Mouse (Mus musculus): Measurements from ENCODE around the gene Mr1.

Mr1 gene

DNA sequence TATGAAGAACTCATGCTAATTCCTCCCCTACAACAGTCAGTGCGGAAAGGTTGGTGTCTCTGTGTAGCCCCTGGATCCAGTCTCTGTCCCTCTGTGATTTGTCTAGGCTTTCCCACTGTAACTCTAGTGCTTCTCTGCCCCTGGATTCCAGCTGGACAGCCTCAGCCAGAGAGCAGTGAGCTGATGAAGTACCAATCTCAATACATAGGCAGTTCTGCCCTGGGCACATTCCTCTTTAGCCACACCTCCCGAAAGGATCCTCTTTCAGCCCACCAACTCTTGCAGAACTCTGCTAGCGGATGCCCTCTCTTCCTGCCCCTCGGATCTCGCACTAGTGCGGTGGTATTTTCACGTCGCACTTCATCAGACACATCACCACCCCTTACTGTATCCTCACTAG, 11.7 kb downstream of the Mr1 start:
- in situ Hi-C loops (cut with MboI, MseI): loop anchor here (5.0 kb wide), 1 partner anchor 33 kb away; no protein-coding TSS in a partner anchor

DNA sequence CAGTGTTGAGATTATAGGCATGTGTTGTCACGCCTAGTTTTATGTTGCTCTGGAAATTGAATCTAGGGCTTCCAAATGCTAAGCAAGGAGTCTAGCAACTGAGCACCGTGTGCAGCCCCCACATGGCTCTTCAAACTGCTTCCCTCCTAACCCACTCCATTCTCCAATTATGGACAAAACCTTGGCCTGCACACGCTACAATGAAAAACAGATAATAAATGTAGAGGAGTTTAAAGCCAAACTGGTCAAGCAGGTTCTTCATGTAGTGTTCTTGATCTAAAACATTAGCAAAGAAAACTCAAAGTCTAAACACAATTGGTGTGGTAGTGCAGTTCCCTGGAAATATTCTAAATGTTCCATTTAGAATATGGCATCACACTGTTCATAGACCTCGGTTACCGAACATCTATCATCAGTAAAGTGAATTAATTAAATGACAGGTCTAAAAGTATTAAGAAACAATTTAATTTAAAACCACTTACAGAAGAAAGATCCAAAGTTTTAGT, 19.1 kb downstream of the Mr1 start:
- in situ Hi-C loops (cut with MboI, MseI): no loop called here

DNA sequence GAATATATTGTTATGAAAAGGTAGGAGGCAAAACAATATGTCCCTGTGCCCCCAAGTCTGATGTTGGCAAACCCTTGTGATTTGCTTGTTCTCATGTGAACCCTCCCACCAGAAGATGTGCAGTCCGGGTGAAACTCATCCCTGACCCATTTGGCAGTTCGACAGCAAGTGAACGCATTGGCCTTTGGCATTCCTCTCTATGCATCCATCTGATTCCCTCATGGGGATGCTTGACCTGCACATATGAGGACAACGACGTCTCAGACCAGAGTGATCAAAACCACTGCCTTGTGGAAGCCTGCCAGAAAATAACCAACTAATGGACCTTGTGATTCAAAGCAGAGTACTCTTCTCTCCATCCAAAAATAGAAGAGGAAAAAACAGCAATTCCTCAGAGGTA, 19.9 kb downstream of the Mr1 start:
- in situ Hi-C loops (cut with MboI, MseI): no loop called here

DNA sequence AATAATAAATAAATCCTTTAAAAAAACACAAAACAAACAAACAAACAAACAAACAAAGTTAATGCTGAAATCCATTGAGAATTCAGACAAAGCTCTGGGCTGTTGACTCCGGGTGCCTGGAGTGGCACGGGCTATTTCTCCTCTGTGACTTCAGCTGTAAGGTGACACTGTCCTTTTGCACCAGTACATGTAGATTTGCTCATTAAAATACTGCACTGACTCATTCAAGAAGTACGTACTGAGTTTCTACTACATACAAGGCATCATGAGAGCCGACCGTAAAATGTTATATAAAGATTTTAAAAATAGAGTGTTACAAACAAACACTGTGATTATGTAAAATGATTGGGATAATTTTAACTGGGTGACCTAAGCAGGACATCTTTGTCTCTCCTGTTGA, 22.2 kb downstream of the Mr1 start:
- in situ Hi-C loops (cut with MboI, MseI): no loop called here

DNA sequence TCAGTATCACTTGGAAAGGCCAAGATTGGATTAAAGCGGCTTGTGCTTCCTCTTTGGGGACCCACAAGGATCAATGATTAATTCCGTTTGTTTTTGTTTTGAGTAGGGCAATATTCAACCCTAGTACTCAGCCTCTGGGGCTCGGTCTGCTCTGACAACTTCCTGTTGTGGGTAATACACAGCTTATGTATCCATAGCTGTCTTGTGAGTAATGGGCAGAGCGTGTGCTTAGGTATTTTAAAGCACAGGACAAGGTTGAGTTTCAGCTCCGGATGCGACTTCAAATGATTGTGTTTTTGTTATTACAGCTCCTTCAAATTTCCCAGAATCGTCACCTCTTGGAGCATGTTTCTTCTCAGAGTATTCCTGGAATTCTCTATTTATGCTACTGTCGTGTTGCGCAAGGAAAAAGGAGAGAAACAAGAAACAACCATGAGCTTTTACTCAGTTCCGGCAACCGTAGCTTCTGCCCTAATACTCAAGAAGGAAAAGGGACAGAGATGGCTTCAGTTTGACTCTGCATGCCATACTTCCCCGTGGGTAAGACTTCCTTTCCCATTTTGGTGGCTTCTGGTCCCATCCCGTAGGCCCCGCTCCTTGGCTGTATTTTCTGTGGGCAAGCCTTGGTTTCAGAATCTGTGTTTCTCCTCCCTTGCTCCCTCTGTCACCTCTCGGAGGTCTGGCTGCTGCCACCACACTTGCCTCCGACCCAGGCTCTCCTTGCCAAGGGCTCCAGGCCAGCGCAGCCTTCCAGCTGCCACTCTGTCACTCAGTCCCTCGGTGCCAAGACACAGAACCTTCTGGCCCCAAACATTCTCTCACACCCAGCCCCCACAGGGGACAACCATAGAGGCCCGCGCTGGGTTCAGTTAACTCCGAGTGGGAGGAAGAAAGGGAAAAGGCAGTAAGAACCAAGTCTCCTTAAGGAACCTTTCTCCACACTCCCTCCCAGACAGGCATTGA, 24.4 kb downstream of the Mr1 start:
- in situ Hi-C loops (cut with MboI, MseI): no loop called here

DNA sequence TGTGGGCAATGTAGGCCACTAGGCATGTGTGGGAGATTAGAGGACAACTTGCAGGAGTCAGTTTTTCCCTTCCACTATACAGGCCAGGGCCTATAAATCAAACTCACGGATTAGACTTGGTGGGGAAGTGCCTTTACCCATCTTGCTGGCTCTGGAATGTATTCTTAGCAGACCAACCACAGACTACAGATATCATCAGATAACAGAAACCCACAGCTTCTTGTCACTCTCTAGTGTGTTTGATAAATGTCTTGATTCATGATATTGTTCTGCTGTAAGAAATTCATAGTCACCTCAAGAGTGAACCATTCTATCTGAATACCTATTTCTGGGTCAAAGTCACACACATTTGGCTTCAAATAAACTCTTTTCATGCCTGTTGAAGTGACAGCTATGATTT, 26.9 kb downstream of the Mr1 start:
- in situ Hi-C loops (cut with MboI, MseI): loop anchor here (10.0 kb wide), 1 partner anchor 1345 kb away; no protein-coding TSS in a partner anchor

DNA sequence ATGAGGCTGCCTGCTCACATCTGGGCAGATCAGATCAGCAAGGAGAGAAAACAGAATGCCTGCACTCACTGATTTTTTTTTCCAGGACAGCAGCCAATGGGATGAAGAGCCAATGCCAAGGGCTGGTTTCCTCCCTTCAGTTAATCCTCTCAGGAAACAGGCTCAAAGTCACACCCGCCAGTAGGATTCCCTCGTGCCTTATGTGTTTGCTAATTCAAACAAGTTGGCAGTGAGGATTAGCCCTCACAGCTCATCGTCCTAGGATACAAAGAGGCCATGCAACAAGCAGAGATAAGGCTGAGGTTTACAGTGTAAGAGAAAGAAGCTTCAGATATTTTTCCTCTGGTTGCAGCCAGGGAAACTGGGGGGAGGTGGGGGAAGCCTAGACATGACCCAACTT, 32.7 kb downstream of the Mr1 start:
- in situ Hi-C loops (cut with MboI, MseI): loop anchor here (10.0 kb wide), 1 partner anchor 1351 kb away; no protein-coding TSS in a partner anchor

DNA sequence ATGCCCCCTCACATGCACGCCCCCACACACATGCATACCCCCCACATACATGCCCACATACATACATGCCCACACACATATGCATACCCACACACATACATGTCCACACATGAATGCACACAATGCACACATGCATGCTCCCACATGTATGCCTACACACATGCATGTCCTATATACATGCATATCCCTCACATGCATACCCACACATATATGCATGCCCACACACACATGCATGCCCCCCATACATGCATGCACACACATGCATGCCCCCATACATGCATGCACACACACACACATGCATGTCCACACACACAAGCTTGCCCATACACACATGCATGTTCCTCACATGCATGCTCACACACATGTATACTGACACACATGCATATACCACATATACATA, 33.7 kb downstream of the Mr1 start:
- in situ Hi-C loops (cut with MboI, MseI): loop anchor here (10.0 kb wide), 1 partner anchor 1352 kb away; no protein-coding TSS in a partner anchor

DNA sequence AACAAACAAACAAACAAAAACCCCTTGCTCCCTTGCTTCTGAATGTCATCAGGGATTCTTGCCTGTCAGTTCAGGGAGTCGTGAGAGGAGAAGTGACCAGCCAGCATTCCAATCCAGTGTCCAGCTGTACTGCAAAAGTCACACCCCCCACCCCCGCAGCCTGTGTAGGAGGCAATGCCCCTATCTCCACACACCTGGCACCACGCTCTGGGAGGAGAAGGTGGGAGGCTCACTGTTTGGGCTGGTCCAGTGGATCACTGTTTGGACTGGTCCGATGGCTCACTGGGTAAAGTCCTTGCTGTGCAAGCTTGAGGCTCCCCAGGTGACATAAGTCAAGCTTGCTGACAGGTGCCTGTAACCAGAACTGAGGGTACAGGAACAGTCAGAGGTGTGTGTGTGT, 34.5 kb downstream of the Mr1 start:
- in situ Hi-C loops (cut with MboI, MseI): loop anchor here (10.0 kb wide), 1 partner anchor 1353 kb away; no protein-coding TSS in a partner anchor

DNA sequence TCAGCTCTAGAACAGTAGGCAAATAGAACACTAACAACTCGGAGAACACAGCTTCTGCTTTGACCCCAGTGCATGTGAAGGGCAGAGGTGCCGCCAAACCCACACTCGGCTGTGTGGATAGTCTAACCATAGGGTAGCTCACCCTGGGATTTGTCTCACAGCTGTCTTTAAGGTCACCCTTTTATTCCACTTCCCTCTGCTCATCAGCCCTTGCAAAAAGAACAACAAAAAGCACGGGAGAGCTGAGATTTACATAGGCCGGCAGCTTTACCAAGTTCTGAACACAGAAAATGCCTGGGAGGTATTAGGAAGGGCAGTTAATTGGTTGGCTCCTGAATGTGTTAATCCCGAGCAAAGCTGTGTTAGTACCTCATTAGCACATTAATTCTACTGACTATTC, 35.1 kb downstream of the Mr1 start:
- in situ Hi-C loops (cut with MboI, MseI): loop anchor here (10.0 kb wide), 1 partner anchor 1353 kb away; no protein-coding TSS in a partner anchor

DNA sequence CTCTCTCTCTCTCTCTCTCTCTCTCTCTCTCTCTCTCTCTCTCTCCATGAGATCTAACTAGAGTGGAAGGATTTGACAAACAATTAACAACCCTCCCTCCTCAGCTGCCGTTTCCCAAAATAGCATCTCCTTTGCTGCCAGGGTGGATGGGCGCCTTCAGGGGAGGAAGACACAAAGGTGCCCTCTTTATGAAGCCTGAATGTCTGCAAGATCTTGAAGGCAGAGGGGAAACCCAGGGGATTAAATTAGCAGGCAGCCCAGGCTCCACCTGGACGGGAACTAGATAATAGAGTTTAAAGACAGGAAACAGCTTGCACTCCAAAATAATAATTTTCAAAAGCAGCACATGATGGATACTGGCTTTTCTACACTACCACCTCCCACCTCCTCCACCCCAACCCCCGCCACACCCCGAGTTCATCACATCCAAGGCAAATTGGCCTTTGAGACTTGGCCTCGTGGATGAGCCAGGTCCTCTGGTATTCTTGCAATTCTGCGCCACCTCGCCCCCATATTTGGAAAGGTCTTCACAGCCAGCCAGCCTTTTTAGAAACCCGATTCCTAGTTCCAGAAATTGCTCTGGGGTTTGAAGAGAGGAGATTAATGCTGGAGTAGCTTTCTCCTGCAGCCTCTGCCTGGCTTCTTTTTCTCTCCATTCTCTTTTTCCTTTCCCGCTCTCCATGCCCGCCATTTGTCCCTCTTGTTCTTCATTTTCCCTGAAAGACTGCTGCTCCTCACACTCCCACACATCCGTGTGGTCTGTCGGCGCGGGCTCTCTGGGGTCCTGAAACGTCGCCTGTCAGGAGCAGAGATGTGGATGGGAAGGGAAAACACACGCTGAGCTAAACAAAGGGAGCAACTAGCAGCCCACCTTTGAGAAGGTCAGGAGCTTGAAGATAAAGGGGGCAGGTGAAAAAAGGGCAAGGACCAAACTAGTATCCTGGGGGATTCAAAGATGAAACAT, 36.9 kb downstream of the Mr1 start:
- in situ Hi-C loops (cut with MboI, MseI): loop anchor here (5.0 to 10.0 kb wide), 2 partner anchors 48 to 1355 kb away; partner anchors contain the start of gene Stx6

DNA sequence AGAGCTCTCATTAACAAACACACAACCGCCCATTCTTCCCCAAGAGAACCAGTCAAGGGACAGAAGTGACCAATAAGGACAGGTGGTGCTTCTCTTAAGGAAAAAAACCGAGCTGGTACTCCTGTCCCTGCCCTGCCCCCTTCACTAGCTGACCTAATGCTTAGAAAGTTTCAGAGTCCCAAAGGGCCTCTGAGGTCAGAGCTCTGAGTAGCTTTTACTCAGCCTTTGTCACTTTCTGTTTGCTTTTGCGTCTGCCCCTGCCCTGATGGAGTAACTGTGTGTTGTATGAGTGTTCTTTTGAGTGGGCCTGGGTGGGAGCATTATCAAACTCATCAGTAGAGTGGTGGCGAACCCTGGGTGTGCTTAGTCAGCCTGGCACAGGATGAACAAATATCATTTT, 38.2 kb downstream of the Mr1 start:
- in situ Hi-C loops (cut with MboI, MseI): loop anchor here (5.0 kb wide), 1 partner anchor 49 kb away; the partner anchor contains the start of gene Stx6

DNA sequence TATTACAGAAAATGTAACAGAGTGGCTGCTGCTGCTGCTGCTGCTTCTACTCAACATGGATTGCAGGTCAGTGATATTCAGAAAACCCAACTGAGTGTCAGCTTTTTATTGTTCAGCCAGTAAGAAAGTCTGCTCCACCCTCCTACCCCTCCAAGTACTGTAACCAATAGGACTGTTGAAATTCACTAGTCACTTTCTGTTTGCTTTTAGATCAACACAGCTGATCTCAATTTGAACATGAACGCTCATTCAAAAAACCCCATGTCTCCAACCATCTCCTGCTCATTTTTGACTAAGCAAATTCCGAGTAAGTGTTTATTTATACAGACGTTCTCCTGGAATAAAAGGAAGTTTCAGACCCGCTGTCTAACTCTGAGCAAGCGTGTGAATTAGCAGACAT, 38.8 kb downstream of the Mr1 start:
- in situ Hi-C loops (cut with MboI, MseI): loop anchor here (5.0 kb wide), 1 partner anchor 49 kb away; the partner anchor contains the start of gene Stx6

DNA sequence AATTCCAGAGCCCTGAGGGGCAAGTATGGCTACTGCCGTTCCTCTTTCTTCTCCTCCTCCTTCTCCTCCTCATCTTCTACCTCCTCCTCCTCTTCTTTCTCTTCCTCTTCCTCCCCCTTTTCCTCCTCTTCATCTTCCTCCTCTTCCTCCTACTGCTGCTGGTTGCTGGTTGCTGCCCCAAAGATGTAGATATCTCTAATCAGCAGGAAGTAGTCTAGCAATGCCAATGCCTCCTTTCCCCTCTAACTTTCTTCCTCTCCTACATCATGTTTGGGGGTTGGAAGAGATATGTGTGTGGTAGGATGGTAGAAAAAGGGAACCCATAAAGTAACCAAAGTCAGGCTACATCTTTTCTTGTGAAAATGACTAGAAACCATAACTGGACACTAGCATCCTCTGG, 40.3 kb downstream of the Mr1 start:
- in situ Hi-C loops (cut with MboI, MseI): loop anchor here (5.0 kb wide), 1 partner anchor 51 kb away; the partner anchor contains the start of gene Stx6

DNA sequence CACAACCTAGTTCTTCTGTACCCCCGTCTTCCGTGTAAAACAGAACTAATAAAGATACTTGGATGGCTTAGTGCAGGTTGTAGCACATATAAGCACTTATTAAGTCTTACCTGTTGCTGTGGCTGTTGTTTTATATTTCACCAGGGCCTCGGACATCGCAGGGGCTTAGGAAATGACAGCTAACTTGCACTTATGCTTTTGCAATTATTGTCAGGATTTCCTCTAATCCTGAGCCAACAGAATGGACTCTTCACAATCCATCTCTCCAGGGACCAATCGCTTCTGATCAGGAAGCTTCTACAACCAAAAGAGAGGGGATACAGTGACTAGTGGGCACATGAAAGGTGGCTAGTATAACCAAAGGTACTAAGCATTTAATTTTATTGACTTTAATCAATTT, 42.6 kb downstream of the Mr1 start:
- in situ Hi-C loops (cut with MboI, MseI): loop anchor here (5.0 kb wide), 1 partner anchor 33 kb away; no protein-coding TSS in a partner anchor

DNA sequence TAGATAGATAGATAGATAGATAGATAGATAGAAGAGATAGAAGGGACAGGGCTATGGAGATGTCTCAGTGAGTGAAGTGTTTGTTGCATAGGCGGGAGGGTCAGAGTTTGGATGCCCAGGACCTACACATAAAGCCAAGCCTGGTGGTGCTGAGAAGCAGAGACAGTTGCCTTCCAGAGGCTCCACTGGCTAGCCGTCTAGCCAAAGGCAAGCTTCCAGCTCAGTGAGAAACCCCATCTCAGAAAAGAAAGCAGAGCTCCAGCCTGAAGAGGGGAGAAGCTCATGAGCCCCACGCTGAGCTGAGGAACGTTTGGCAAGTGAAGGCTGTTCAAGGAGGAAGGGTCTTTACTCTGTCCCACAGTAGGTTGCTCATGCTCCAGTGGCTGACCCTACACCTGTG, 44.0 kb downstream of the Mr1 start:
- in situ Hi-C loops (cut with MboI, MseI): loop anchor here (5.0 kb wide), 1 partner anchor 35 kb away; no protein-coding TSS in a partner anchor

DNA sequence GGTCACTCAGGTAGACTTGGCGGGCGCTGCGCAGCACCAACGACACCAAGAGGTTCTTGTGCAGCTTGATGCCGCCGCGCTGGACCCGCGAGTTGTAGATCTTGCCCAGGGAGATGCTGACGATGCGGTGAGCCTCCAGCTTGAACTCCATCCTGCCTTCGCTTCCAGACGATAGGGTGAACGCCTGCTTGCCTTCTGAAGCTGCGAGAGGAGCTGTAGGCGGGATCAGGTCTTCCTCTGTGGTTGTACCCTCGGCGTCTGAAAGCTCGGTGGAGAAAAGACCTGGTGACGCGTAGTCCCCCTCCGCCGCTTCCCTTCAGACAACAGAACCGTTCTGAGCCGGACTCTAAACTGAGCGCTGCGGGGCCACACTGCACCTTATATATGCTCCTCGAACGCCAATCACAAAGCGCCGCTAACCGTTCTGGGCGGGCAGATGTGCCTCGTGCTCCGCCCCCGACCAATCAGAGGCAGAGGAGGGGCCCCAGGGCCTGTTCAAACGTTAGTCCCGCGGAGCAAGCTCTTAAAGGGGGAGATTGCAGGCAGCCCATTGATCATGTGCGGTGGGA, 47.2 kb downstream of the Mr1 start, which contains the start of gene Ier5:
Gene Ier5, minus strand, starts transcription at position 357 of the 569 bp plus-strand sequence.
- in situ Hi-C loops (cut with MboI, MseI): no loop called here

DNA sequence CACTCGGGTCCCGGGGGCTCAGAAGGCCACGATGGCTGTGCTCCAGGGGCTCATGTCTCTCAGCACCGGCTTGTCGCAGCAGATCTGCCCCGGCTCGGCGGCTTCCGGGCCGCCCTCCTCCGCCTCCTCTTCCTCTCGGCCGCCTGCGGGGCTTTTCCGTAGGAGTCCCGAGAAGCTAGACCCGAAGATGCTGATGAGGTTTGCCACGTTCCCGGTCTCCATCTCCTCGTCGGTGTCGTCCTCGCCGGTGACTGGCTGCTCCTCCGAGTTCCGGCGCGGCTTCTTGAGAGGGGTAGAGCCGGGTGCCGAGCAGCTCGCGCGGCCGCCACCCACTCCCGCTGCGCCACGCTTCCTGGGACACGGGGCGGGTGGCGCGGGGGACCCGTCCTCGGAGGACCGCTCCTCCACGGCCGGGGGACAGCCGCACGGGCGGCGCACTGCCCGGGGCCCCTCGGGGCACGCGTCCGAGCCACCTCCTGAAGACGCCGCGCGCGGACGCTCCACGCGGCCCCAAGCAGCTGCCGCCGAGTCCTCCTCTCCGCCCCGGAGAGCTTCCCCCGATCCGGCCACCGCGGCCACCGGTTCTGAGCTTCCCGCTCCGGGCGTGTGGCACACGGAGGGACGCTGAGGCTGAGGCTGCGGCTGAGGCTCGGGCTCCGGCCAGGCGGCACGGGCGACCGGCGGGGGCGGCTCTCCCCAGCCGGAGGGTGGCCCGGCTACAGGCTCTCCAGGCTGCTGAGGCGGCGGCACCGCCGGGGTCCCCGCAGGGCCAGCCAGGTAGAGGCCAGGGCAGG, 47.9 kb downstream of the Mr1 start:
- in situ Hi-C loops (cut with MboI, MseI): no loop called here

DNA sequence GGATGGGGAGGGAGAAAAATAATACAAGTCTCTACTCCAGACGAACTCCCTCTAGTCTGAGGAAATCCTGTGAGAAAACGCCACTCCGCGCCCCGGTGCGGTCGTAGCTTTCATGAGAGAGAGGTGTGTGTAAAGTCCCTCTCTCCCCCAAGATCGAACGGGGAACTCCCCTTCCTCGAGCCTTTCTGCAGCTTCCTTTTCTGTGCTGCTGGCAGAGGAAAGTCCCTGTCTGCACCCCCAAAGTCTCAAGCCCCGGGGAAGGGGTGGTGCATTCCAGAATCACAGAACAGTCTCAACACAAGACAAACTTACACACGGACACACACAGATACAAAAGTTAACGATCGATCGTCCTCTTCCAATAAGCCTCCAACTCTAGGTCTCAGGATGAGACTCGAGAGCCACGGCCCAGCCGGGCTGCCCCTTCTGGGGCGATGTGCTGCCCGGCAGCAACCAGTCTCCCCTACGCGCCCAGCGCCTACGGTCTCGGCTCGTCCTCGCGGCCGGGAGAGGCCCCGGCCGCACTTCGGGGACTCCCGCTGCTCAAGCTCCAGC, 48.6 kb downstream of the Mr1 start:
- in situ Hi-C loops (cut with MboI, MseI): no loop called here

DNA sequence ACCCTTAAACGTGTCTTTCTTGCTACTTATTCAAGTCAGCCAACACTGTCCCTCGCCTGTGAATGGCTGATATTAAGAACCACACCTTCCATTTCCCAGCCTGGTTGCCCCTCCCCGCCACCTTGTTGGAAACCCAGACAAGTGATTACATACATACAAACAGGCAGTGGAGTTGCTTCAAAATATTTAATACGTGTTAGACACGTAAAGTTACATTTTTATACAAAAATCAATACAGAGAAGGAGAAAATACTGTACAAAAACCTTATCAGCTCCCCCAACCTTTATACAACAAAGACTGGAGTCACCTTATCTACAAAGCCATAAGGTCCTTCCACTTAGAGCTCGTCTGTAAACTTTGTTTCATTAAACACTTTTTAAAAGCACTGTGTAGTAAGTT, 49.3 kb downstream of the Mr1 start:
- in situ Hi-C loops (cut with MboI, MseI): no loop called here
